In the genomic region with DNA sequence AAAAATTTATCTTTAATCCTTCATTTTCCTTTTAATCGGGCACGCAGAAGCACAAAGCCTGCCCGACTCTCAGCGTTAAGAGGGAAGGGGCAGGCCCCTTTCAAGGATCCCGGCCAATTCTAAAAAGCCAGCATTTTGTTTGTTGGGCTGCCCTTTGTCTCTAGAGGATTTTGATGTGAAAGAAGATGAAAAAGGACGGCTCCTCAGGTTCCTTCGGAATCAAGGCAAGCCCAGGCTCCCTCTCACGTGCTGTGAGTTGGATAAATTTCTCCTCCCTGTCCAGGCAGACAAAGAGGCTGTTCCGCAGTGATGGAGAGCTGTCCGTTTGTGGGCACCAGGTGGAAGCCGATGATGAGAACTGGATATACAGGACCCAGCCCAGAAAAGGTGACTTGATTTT, we compare ENCODE assay signal across 8 mouse cellular contexts.
A peak's percentile ranks its signal among the peaks of the same experiment; 100 is the strongest.
DNase-seq lines count a peak whose midpoint lies in the region; ATAC-seq and TF ChIP-seq lines count a peak whose summit lies in the region.

No protein-coding gene starts in this region.

- no peak for TF ChIP-seq CTCF in brain, embryonic 14.5 days (IDR thresholded peaks at IDR 0.05; ENCODE audit: borderline replicate concordance, extremely low read depth, insufficient read depth, insufficient read length)

- H3K4me1 ChIP-seq in heart, embryonic 10.5 days = peaks cover 47% of the 10 kb centered on the region
- H3K4me1 ChIP-seq in hindbrain, embryonic 12.5 days = peaks cover 51% of the 10 kb centered on the region
- H3K4me1 ChIP-seq in midbrain, embryonic 11.5 days (ENCODE audit: control insufficient read depth, insufficient read depth, low read length) = peaks cover 20% of the 10 kb centered on the region

- peak overlapping the region; percentile 80 for H3K4me2 ChIP-seq in hindbrain, embryonic 12.5 days (replicated peaks)
- H3K4me2 ChIP-seq in midbrain, embryonic 11.5 days = peak overlapping the region; percentile 67

- H3K9ac ChIP-seq in hindbrain, embryonic 12.5 days = peak overlapping the region; percentile 75
- peak overlapping the region; percentile 73 for H3K9ac ChIP-seq in midbrain, embryonic 11.5 days (ENCODE audit: low read length)

- 20% methylated on average over 11 of the region's 11 CpGs for WGBS in heart, embryonic 10.5 days
- WGBS in hindbrain, embryonic 12.5 days = 7% methylated on average over 11 of the region's 11 CpGs
- 3% methylated on average over 11 of the region's 11 CpGs for WGBS in midbrain, embryonic 11.5 days

- no peak for ATAC-seq in hindbrain, embryonic 12.5 days (ENCODE audit: low FRiP score)
- peak; percentile 17; the same call in 1 of the 2 replicates for ATAC-seq in midbrain, embryonic 11.5 days (ENCODE audit: low FRiP score)
- ATAC-seq in monocyte, adult 5-6 weeks (replicated peaks; ENCODE audit: insufficient number of reproducible peaks, low FRiP score, low TSS enrichment, poor library complexity, severe bottlenecking) = no peak

- no peaks in the 10 kb centered on the region for H3K36me3 ChIP-seq in heart, embryonic 10.5 days
- H3K36me3 ChIP-seq in hindbrain, embryonic 12.5 days = no peaks in the 10 kb centered on the region
- H3K36me3 ChIP-seq in midbrain, embryonic 11.5 days (ENCODE audit: control insufficient read depth, insufficient read depth, low read length) = no peaks in the 10 kb centered on the region; the same call in 1 of the 2 replicates

- peak overlapping the region; percentile 65 for H3K4me3 ChIP-seq in heart, embryonic 10.5 days
- peak overlapping the region; percentile 49 for H3K4me3 ChIP-seq in hindbrain, embryonic 12.5 days
- H3K4me3 ChIP-seq in midbrain, embryonic 11.5 days (ENCODE audit: low read depth, low read length) = peak overlapping the region; percentile 44

- no peak for TF ChIP-seq POLR2A in brain, embryonic 14.5 days (IDR thresholded peaks at IDR 0.05; ENCODE audit: borderline replicate concordance, extremely low read depth, insufficient read depth, insufficient read length, poor library complexity, severe bottlenecking)

- intact Hi-C loops in heart, postnatal 25 days (cut with DNase I) = no loop called here

- H3K27me3 ChIP-seq in heart, embryonic 10.5 days (ENCODE audit: insufficient read depth, poor library complexity, severe bottlenecking) = no peaks in the 10 kb centered on the region
- no peaks in the 10 kb centered on the region for H3K27me3 ChIP-seq in hindbrain, embryonic 12.5 days
- no peaks in the 10 kb centered on the region for H3K27me3 ChIP-seq in midbrain, embryonic 11.5 days (ENCODE audit: control insufficient read depth, insufficient read depth, low read length)

- H3K27ac ChIP-seq in heart, embryonic 10.5 days = peak overlapping the region; percentile 89; the same call in 1 of the 2 replicates
- H3K27ac ChIP-seq in hindbrain, embryonic 12.5 days = peak overlapping the region; percentile 68; the same call in 1 of the 2 replicates
- no peak overlapping the region; the same call in 1 of the 2 replicates for H3K27ac ChIP-seq in midbrain, embryonic 11.5 days (ENCODE audit: low read depth, low read length)

- H3K9me3 ChIP-seq in heart, embryonic 10.5 days = no peaks in the 10 kb centered on the region
- no peaks in the 10 kb centered on the region for H3K9me3 ChIP-seq in hindbrain, embryonic 12.5 days (replicated peaks)
- no peaks in the 10 kb centered on the region for H3K9me3 ChIP-seq in midbrain, embryonic 11.5 days (ENCODE audit: control insufficient read depth, low read length)

- DNase-seq in heart, embryonic 10.5 days (ENCODE audit: low spot score) = no peak
- no peak for DNase-seq in heart, postnatal 25 days (ENCODE audit: low spot score)
- peak; percentile 70 for DNase-seq in brain, embryonic 14.5 days (ENCODE audit: low read depth)
- DNase-seq in midbrain, embryonic 11.5 days (ENCODE audit: low spot score, missing footprints) = peak; percentile 93
- no peak for DNase-seq in right cerebral cortex, postnatal 25 days
- no peak for DNase-seq in B cell, adult 2 months

Comparison
In these comparisons a context has a peak if more than half of its experiments do, and no peak if none do; other contexts are left out.
1. DNase-seq: peak in brain, embryonic 14.5 days (single experiment) and midbrain, embryonic 11.5 days (single experiment); none in heart, embryonic 10.5 days (single experiment), heart, postnatal 25 days (single experiment), right cerebral cortex, postnatal 25 days (single experiment) and B cell, adult 2 months (0 of 2).
2. Peak in every context shown above with its lines, with median percentiles within 50 percentile points of each other: H3K4me3 ChIP-seq.